Mouse (Mus musculus): ENCODE data around the gene Nynrin. TPM values are rescaled to one million over a fixed set of nuclear protein-coding genes. Genes with fewer than 3 reads are reported as not detected.

Gene Nynrin
- 27.8 and 28.1 TPM in 2 replicates for polyA plus RNA-seq (2015; fragmentation: Nextera tagmentation; extraction: Ambion mirVana)

DNA sequence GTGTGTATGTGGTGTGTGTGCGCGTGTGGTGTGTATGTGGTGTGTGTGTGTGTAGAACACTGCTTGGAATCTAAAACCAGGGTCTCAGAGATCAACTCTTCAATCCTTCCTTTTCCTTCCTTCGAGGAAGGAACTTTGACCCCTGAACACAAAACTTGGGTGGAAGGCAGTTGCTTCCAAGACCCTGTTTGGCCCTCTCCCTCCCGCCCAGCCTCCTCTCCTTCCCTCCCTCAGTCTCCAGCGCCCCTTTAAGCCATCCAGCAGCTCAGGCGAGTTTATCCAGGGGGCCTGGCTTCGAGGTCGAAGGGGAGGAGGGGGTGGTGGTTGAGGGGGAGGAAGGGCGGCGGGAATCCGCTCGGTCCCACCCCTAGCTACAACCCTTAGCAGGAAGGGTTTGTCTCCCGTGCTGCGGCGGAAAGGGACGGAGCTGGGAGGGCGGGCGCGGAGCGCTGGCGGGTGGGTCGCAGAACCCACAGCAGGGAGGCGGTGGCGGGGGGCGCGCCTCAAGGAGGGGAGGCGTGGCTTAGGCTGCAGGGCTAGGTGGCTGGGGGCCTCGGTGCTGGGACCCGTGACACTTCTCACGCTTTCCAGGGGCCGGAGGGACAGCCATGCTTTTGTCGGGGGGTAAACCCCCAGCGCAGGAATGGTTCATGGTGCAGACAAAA lies at the start of gene Nynrin:
Gene Nynrin, plus strand, starts transcription at position 390 of the 665 bp plus-strand sequence.
- Histone ChIP-seq H3K4me3 (peak within 1 kb of the TSS; percentile 78), H3K4me2 (peak within 1 kb of the TSS; percentile 93), H3K27me3 (no peaks in the 10 kb centered on the region), H3K27ac (peak within 1 kb of the TSS; percentile 98), H3K4me1 (peaks cover 62% of the 10 kb centered on the region), H3K9me3 (no peaks in the 10 kb centered on the region), H3K9ac (peak within 1 kb of the TSS; percentile 93), H3K36me3 (peaks cover 9% of the 10 kb centered on the region)
- WGBS = 1% methylated on average over 30 of the region's 33 CpGs
- ATAC-seq (ENCODE audit: insufficient number of reproducible peaks, insufficient read depth, low FRiP score, low TSS enrichment, low read depth) = peak; percentile 87

DNA sequence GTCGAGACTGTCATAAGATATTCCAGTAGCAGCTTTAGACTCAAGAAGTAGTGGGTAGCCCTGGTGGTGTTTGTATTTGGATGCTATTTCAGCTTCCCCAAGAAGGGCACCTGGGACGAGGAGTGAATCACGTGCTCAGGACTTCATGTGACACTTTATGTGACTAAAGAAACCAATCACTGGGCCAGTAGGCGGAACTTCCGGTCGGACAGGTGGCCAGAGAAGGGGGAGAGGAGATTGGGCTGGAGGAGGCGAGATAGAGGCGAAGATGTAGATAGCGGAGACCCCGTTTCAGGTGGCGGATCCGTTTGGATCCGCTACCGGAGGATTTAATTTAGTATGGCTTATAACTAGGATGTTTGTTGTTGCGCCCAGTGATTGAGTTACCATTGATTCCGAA lies 38.9 kb upstream of the Nynrin start:
- peak overlapping the region; percentile 64 for H3K9ac ChIP-seq
- no peaks in the 10 kb centered on the region for H3K27me3 ChIP-seq
- H3K27ac ChIP-seq = no peak overlapping the region
- peak overlapping the region; percentile 41 for H3K4me3 ChIP-seq
- H3K9me3 ChIP-seq = no peaks in the 10 kb centered on the region
- ATAC-seq (ENCODE audit: insufficient number of reproducible peaks, insufficient read depth, low FRiP score, low TSS enrichment, low read depth) = no peak
- peak overlapping the region; percentile 68 for H3K4me2 ChIP-seq
- peaks cover 11% of the 10 kb centered on the region for H3K4me1 ChIP-seq
- WGBS = 16% methylated on average over 16 of the region's 16 CpGs
- no peaks in the 10 kb centered on the region for H3K36me3 ChIP-seq

DNA sequence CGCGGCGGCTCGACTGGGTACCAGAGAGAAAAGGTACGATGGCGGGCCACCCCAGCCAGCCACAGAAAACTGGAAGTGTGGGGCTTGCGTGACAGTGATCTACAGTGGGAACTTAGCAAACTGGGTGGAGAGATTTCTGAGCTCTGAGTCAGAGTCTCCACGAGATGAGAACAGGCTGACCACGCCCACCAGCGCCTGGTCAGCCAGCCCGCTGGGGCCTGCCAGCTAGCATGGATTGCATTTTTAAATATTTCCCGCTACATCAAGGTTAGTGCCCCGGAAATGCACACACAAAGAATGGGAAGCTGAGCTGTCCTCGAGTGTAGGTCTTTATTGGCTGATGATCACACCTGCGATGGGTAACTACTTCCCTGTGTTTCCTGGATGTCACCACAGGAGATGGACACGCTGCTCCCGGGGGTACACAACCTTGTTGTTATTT lies 38.5 kb upstream of the Nynrin start:
- Histone ChIP-seq H3K27ac (no peak overlapping the region), H3K9ac (peak overlapping the region; percentile 64), H3K4me1 (peaks cover 11% of the 10 kb centered on the region), H3K4me2 (peak overlapping the region; percentile 68), H3K27me3 (no peaks in the 10 kb centered on the region), H3K4me3 (peak overlapping the region; percentile 41), H3K9me3 (no peaks in the 10 kb centered on the region), H3K36me3 (no peaks in the 10 kb centered on the region)
- 23% methylated on average over 17 of the region's 17 CpGs for WGBS
- ATAC-seq (ENCODE audit: insufficient number of reproducible peaks, insufficient read depth, low FRiP score, low TSS enrichment, low read depth) = no peak

DNA sequence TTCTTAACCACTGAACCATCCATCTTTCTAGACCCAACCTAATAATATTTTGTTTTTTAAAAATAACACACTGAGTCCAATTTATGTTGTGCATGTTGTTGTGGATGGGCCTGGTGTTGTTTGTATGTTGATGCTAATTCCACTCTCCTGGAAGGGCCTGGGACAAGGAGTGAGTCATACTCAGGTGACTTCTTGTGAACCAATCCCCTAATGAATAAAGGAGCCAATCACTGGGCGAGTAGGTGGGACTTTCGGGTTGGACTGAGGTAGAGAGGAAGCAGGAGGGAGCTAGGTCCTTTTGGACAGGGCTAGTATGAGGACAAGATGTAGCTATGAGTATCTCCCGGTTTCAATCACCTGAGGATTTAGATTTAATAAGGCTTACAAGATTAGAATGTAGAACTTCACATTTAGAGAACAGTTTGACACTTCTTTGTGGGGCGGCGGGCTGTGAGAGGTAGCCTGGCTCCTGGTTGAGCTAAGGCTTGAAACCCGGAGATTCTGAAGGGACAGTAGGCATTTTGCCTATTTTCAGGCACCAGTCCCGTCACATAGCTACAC lies 33.9 kb upstream of the Nynrin start:
- ATAC-seq (ENCODE audit: insufficient number of reproducible peaks, insufficient read depth, low FRiP score, low TSS enrichment, low read depth) = no peak
- WGBS = 81% methylated on average over 7 of the region's 7 CpGs
- Histone ChIP-seq H3K4me1 (peaks cover 18% of the 10 kb centered on the region), H3K36me3 (no peaks in the 10 kb centered on the region), H3K4me2 (no peak overlapping the region), H3K9me3 (no peaks in the 10 kb centered on the region), H3K27ac (no peak overlapping the region), H3K9ac (no peak overlapping the region), H3K4me3 (no peak overlapping the region), H3K27me3 (no peaks in the 10 kb centered on the region)

DNA sequence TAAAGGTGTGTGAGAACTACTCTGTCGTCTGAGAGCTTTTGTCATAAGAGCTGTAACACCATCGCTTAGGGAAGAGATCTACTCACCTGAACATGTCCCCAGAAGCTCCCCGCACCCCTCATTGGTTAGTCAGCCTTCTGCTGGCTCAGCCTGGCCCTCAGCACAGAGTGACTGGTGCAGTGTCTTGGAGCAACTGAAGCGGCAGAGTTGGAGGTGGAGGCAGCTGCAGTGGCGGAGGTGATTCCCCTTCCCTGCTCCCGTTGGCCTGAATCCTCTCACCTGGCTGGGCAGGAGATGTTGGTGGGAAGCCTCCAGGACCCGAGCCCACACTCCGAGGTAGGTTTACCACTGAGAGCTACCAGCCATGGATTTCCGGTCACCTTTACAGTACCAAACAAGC lies 33.2 kb upstream of the Nynrin start:
- H3K4me3 ChIP-seq = no peak overlapping the region
- ATAC-seq (ENCODE audit: insufficient number of reproducible peaks, insufficient read depth, low FRiP score, low TSS enrichment, low read depth) = no peak
- H3K9ac ChIP-seq = no peak overlapping the region
- no peaks in the 10 kb centered on the region for H3K36me3 ChIP-seq
- WGBS = 84% methylated on average over 9 of the region's 9 CpGs
- H3K27ac ChIP-seq = no peak overlapping the region
- no peaks in the 10 kb centered on the region for H3K9me3 ChIP-seq
- H3K4me2 ChIP-seq = no peak overlapping the region
- peaks cover 12% of the 10 kb centered on the region for H3K4me1 ChIP-seq
- H3K27me3 ChIP-seq = no peaks in the 10 kb centered on the region

DNA sequence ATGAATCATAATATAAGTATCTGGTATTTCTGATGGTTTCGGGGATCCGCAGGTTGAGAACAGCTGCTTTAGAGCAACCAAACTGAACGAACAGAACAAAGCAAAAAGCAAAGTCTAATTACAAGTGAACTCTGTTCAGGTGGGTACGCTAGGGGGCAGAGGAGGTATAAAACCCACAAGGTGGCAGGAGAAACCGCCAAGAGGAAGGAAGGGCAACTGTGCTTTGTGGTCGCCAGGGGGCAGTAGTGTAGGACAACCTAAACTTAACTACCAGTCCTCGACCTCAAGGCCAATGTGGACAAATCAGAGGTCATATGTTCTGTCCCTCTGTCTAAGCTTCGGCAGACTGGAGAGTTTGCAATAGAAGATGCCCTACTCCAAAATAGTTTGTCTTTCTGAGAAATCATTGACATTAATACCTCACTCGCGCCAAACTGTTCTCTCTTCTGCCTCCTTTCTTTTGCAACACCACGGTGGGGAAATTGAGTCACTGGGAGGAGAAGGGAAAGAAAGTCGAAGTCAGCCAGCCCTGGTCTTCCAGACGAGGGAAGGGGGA lies 31.3 kb upstream of the Nynrin start:
- Histone ChIP-seq H3K27me3 (no peaks in the 10 kb centered on the region), H3K9me3 (no peaks in the 10 kb centered on the region), H3K4me2 (peak overlapping the region; percentile 94), H3K9ac (peak overlapping the region; percentile 78), H3K4me1 (peaks cover 25% of the 10 kb centered on the region), H3K36me3 (peaks cover 13% of the 10 kb centered on the region), H3K27ac (peak overlapping the region; percentile 100), H3K4me3 (peak overlapping the region; percentile 86)
- no peak for ATAC-seq (ENCODE audit: insufficient number of reproducible peaks, insufficient read depth, low FRiP score, low TSS enrichment, low read depth)
- 3% methylated on average over 13 of the region's 13 CpGs for WGBS

DNA sequence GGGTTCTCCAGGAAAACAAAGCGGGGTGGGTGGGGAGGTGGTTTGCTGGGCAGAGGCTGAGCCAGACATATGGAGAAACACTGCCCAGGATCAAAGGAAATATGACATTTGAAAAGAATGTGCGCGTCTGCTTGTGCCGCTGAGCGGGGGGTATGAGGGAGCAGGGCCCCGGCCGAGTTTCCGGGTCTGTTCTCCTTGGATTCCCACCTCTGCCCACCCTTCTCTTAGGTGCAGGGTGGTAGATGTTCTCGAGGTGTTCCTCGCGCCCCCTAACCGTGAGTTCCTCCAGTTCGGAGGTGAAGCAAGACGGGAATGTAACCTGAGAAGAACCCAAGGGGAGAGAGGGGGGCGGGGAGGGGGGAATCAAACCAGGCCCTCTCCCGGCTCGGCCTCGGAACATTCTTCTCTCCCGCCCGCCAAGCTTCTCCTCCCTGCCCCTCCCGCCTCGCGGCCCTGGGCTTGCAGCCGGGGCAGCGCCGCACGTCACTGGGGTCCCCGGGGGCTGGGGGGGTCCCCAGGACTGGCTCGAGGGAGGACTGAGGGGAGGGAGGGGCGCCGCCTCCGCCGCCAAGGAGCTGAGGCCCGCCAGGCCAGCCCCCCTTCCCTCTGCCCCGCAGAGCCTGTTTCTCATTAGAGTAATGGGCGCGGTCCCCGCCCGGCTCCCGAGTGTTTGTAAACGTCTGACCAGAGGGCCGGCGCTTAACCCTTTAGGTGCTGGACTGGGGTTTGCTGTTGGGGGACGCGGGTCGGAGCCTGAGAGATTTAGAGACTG lies 30.6 kb upstream of the Nynrin start, which contains the start of gene Nfatc4:
Gene Nfatc4, plus strand, starts transcription at position 154 of the 772 bp plus-strand sequence.
- H3K9ac ChIP-seq = peak within 1 kb of the TSS; percentile 78
- H3K9me3 ChIP-seq = no peaks in the 10 kb centered on the region
- ATAC-seq (ENCODE audit: insufficient number of reproducible peaks, insufficient read depth, low FRiP score, low TSS enrichment, low read depth) = peak; percentile 85
- H3K27ac ChIP-seq = peak within 1 kb of the TSS; percentile 100
- H3K27me3 ChIP-seq = no peaks in the 10 kb centered on the region
- WGBS = under 1% methylated on average over 35 of the region's 46 CpGs
- H3K4me1 ChIP-seq = peaks cover 31% of the 10 kb centered on the region
- H3K4me2 ChIP-seq = peak within 1 kb of the TSS; percentile 94
- H3K4me3 ChIP-seq = peak within 1 kb of the TSS; percentile 86
- H3K36me3 ChIP-seq = peaks cover 19% of the 10 kb centered on the region

DNA sequence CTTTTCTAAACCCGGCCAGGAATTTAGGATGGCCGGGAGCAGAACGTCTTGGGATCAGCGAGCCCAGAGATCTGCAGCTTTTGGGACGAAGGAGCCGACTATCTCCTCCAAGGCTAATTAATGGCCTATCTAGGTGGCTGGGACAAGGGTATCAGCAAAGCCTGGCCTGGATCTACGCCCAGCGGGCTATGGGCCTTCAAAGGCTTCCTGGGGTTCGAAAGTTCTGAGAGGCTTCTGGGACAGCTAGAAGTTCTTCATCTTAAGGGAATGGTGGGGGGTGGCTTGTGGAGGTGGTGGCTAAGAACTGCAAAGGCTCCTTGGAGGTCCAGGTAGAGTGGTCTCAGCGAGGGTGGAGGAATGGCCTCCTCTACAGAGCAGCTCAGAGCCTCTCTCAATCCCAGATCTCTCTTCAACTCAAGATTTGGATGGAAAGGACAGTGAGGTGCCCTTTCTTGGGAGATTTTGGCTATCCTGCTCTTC lies 29.8 kb upstream of the Nynrin start:
- Histone ChIP-seq H3K27me3 (no peaks in the 10 kb centered on the region), H3K36me3 (peaks cover 28% of the 10 kb centered on the region)

DNA sequence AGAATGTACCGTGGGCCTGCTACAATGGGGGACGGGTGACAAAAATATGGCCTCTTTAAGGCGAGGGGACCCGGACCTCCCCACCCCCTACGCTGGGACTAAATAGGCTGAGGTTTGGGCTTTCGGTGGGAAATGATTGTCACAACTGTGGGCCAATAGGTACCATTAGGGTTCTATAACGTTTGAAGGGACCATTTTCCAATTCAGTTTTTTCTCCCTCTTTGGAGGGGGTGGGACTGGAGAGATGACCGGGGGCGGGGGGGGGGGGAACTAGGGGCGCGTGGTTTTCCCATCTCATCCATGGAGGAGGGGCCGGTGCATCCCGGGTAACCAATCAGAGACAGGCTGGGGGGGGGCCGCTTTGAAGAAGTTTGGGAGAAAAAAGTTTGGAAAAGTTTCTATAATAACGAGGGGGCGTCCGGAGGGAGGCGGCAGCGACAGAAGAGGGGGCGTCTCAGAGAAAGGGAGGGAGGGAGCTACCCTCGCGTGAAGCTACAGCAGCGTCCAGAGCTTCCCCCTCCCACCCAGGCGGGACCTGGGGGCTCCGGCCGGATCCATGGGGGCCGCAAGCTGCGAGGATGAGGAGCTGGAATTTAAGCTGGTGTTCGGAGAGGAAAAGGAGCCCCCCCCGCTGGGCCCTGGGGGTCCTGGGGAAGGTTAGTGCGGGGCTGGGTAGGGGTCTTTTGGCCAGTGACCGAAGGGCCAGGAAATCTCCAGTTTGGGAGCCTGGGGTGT lies 29.2 kb upstream of the Nynrin start:
- peak overlapping the region; percentile 100 for H3K27ac ChIP-seq
- H3K9ac ChIP-seq = peak overlapping the region; percentile 97
- ATAC-seq (ENCODE audit: insufficient number of reproducible peaks, insufficient read depth, low FRiP score, low TSS enrichment, low read depth) = peak; percentile 22
- under 1% methylated on average over 32 of the region's 32 CpGs for WGBS
- peaks cover 34% of the 10 kb centered on the region for H3K36me3 ChIP-seq
- H3K4me1 ChIP-seq = peaks cover 46% of the 10 kb centered on the region
- H3K4me2 ChIP-seq = peak overlapping the region; percentile 94
- H3K4me3 ChIP-seq = peak overlapping the region; percentile 86
- no peaks in the 10 kb centered on the region for H3K27me3 ChIP-seq
- H3K9me3 ChIP-seq = no peaks in the 10 kb centered on the region

More for the DNA sequence above, 29.8 kb upstream of the Nynrin start:
- Histone ChIP-seq H3K9ac (peak overlapping the region; percentile 78), H3K4me3 (peak overlapping the region; percentile 86), H3K27ac (peak overlapping the region; percentile 100), H3K4me2 (peak overlapping the region; percentile 94), H3K4me1 (peaks cover 40% of the 10 kb centered on the region), H3K9me3 (no peaks in the 10 kb centered on the region)
- 1% methylated on average over 10 of the region's 10 CpGs for WGBS
- ATAC-seq (ENCODE audit: insufficient number of reproducible peaks, insufficient read depth, low FRiP score, low TSS enrichment, low read depth) = no peak

DNA sequence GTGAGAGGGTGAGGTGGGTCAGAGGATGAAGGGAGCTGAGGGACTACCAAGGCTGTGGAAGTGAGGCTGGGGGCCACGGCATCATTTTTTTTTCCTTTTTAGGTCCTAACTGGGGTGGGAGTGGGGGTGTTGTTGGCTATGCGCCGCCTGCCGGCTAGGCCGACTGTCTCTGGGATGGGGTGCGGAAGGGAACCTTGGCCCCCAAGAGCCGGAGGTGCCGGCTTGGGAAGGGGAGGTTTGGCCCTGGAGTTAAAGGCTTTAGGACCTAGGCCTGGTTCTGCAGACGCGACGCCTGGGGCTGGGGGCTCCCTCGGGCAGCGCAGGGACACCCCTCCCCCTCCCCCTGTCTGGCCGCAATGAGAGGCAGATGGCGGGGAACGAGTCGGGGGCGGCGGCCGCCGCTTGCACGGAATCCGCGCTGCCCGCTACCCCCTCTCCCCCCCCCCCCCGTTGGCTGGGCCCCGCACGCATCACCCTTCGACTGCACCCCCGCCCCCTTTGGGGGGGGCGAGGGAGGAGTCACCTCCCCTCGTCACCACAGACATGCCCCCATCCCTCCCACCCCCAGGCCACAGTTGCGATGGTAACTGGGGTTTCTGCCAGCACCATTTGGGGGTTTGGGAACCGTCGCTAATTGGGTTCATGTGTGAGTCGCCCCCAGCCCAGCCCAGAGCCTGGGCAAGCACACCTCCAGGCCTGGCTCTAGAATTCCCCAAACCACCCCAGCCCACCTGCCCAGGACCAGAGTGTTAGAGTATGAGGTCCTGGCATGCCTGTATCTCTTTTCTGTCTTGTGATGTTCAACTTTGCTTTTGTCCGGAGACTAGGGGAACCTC lies 28.4 kb upstream of the Nynrin start:
- no peak for ATAC-seq (ENCODE audit: insufficient number of reproducible peaks, insufficient read depth, low FRiP score, low TSS enrichment, low read depth)
- peaks cover 54% of the 10 kb centered on the region for H3K4me1 ChIP-seq

More for the DNA sequence above, 28.4 kb upstream of the Nynrin start:
- Histone ChIP-seq H3K4me3 (peak overlapping the region; percentile 86), H3K27me3 (no peaks in the 10 kb centered on the region), H3K27ac (peak overlapping the region; percentile 100), H3K9me3 (no peaks in the 10 kb centered on the region), H3K9ac (peak overlapping the region; percentile 97), H3K36me3 (peaks cover 42% of the 10 kb centered on the region), H3K4me2 (peak overlapping the region; percentile 94)
- WGBS = under 1% methylated on average over 28 of the region's 37 CpGs

Measured in embryonic facial prominence, embryonic 13.5 days (tissue).